Mouse (Mus musculus): Measurements from ENCODE around the gene Pacs2. TPM values are rescaled to one million over a fixed set of nuclear protein-coding genes. Genes with fewer than 3 reads are reported as not detected.

Pacs2 gene
- total RNA-seq, 2 experiments from 2014 or later = 86.6 to 97.6 TPM

- intact Hi-C loops (cut with DNase I) = loop anchor here (2.0 to 5.0 kb wide), 2 partner anchors 42 to 97 kb away; no protein-coding TSS in a partner anchor
- peak; percentile 57 to 70 for DNase-seq (ENCODE audit: low spot score in 2 of 2)
Observed at GRCm38 (mm10) chr12:113004993-113005392, 9.3 kb upstream of the Pacs2 start.

- no peak for DNase-seq (ENCODE audit: low spot score in 2 of 2)
- intact Hi-C loops (cut with DNase I) = no loop called here
Observed at GRCm38 (mm10) chr12:113011702-113012360, 2.5 kb upstream of the Pacs2 start.

- intact Hi-C loops (cut with DNase I) = no loop called here
- DNase-seq (ENCODE audit: low spot score in 2 of 2) = no peak
Observed at GRCm38 (mm10) chr12:113012443-113012842, 1.9 kb upstream of the Pacs2 start.

GRCm38 (mm10) chr12:113013021-113013491 is 1.3 kb upstream of the Pacs2 start:
- peak; percentile 43 to 57 for DNase-seq (ENCODE audit: low spot score in 2 of 2)
- intact Hi-C loops (cut with DNase I) = no loop called here

GRCm38 (mm10) chr12:113014561-113015556 is 551 bp downstream of the Pacs2 start:
- DNase-seq (ENCODE audit: low spot score in 2 of 2) = peak in 1 of 2 experiments; percentile 18
- intact Hi-C loops (cut with DNase I) = no loop called here

GRCm38 (mm10) chr12:113015956-113016355 is 1.6 kb downstream of the Pacs2 start:
- intact Hi-C loops (cut with DNase I) = no loop called here
- no peak for DNase-seq (ENCODE audit: low spot score in 2 of 2)

- DNase-seq (ENCODE audit: low spot score in 2 of 2) = peak; percentile 82 to 92
- intact Hi-C loops (cut with DNase I) = no loop called here
Observed at GRCm38 (mm10) chr12:113016976-113017375, 2.7 kb downstream of the Pacs2 start.

- intact Hi-C loops (cut with DNase I) = no loop called here
- no peak for DNase-seq (ENCODE audit: low spot score in 2 of 2)
Observed at GRCm38 (mm10) chr12:113017429-113017984, 3.2 kb downstream of the Pacs2 start.

- intact Hi-C loops (cut with DNase I) = no loop called here
- DNase-seq (ENCODE audit: low spot score in 2 of 2) = no peak
Observed at GRCm38 (mm10) chr12:113018763-113019162, 4.5 kb downstream of the Pacs2 start.

GRCm38 (mm10) chr12:113021488-113021887 is 7.2 kb downstream of the Pacs2 start:
- no peak for DNase-seq (ENCODE audit: low spot score in 2 of 2)
- intact Hi-C loops (cut with DNase I) = no loop called here

GRCm38 (mm10) chr12:113023082-113023481 is 8.8 kb downstream of the Pacs2 start:
- no peak for DNase-seq (ENCODE audit: low spot score in 2 of 2)
- intact Hi-C loops (cut with DNase I) = no loop called here

GRCm38 (mm10) chr12:113026557-113026956 is 12.2 kb downstream of the Pacs2 start:
- no peak for DNase-seq (ENCODE audit: low spot score in 2 of 2)
- intact Hi-C loops (cut with DNase I) = no loop called here

GRCm38 (mm10) chr12:113027495-113027894 is 13.2 kb downstream of the Pacs2 start:
- DNase-seq (ENCODE audit: low spot score in 2 of 2) = no peak
- intact Hi-C loops (cut with DNase I) = no loop called here

- intact Hi-C loops (cut with DNase I) = no loop called here
- no peak for DNase-seq (ENCODE audit: low spot score in 2 of 2)
Observed at GRCm38 (mm10) chr12:113028067-113028466, 13.8 kb downstream of the Pacs2 start.

GRCm38 (mm10) chr12:113028898-113029297 is 14.6 kb downstream of the Pacs2 start:
- intact Hi-C loops (cut with DNase I) = no loop called here
- DNase-seq (ENCODE audit: low spot score in 2 of 2) = no peak

GRCm38 (mm10) chr12:113030046-113030445 is 15.7 kb downstream of the Pacs2 start:
- no peak for DNase-seq (ENCODE audit: low spot score in 2 of 2)
- intact Hi-C loops (cut with DNase I) = no loop called here

GRCm38 (mm10) chr12:113030993-113031392 is 16.7 kb downstream of the Pacs2 start:
- no peak for DNase-seq (ENCODE audit: low spot score in 2 of 2)
- intact Hi-C loops (cut with DNase I) = no loop called here

GRCm38 (mm10) chr12:113031441-113031840 is 17.1 kb downstream of the Pacs2 start:
- intact Hi-C loops (cut with DNase I) = no loop called here
- no peak for DNase-seq (ENCODE audit: low spot score in 2 of 2)

GRCm38 (mm10) chr12:113032296-113033250 is 18.3 kb downstream of the Pacs2 start:
- intact Hi-C loops (cut with DNase I) = no loop called here
- DNase-seq (ENCODE audit: low spot score in 2 of 2) = peak; percentile 17 to 30

Data from left cerebral cortex, postnatal 14 days (tissue).